Mouse (Mus musculus) heart, embryonic 11.5 days (tissue): ENCODE results near the gene Fbxl18. TPM values are rescaled to one million over a fixed set of nuclear protein-coding genes. Genes with fewer than 3 reads are reported as not detected.

Experiments used
- ATAC-seq: fragments of 200-750 bp; cut with Nextera tagmentation; replicated peaks from 2 replicates; pipeline ENCODE4 v1.8.0; 2017; ENCODE audit warnings: moderate library complexity; ENCODE audit not compliant: insufficient number of reproducible peaks, low FRiP score, low TSS enrichment
- H3K27ac ChIP-seq: fragments of 300-500 bp; sonication (generic); 2 replicates; pipeline ENCODE4 v1.5.1; 2014; ENCODE audit warnings: mild to moderate bottlenecking, low read depth, low read length
- H3K27me3 ChIP-seq: fragments of 300-500 bp; sonication (generic); 2 replicates; pipeline ENCODE4 v1.6.1; 2014; ENCODE audit warnings: mild to moderate bottlenecking, low read length, mixed read lengths; ENCODE audit not compliant: control insufficient read depth, insufficient read depth
- H3K36me3 ChIP-seq: fragments of 300-500 bp; sonication (generic); 2 replicates; pipeline ENCODE4 v1.6.1; 2014; ENCODE audit warnings: mild to moderate bottlenecking, low read length, moderate library complexity, mixed read lengths; ENCODE audit not compliant: control insufficient read depth, insufficient read depth
- H3K4me1 ChIP-seq: fragments of 300-500 bp; sonication (generic); 2 replicates; pipeline ENCODE4 v1.6.1; 2014; ENCODE audit warnings: low read length; ENCODE audit not compliant: control insufficient read depth, insufficient read depth
- H3K4me2 ChIP-seq: fragments of 300-500 bp; sonication (generic); 2 replicates; pipeline ENCODE4 v1.6.1; 2014; ENCODE audit warnings: mild to moderate bottlenecking, moderate library complexity
- H3K4me3 ChIP-seq: fragments of 300-500 bp; sonication (generic); 2 replicates; pipeline ENCODE4 v1.5.1; 2014; ENCODE audit warnings: low read depth, low read length
- H3K9ac ChIP-seq: fragments of 300-500 bp; sonication (generic); 2 replicates; pipeline ENCODE4 v1.6.1; 2014; ENCODE audit warnings: mild to moderate bottlenecking, low read depth, low read length, moderate library complexity
- H3K9me3 ChIP-seq: fragments of 300-500 bp; sonication (generic); replicated peaks from 2 replicates; pipeline ENCODE4 v1.6.1; 2016; ENCODE audit warnings: low read length; ENCODE audit not compliant: control insufficient read depth
- WGBS: fragments of 180-500 bp; shearing (Covaris S2); extraction: QIAGEN DNeasy Blood & Tissue Kit; methylation state at CpG from one replicate; pipeline ENCODE4 v1.1.7; 2014; ENCODE audit not compliant: insufficient replicate concordance; 5-methylcytosine and 5-hydroxymethylcytosine counted together
- polyA plus RNA-seq: library from polyadenylated mRNA; unstranded; fragments of >200 nt; fragmentation: Nextera tagmentation; extraction: Ambion mirVana; gene quantifications from 2 replicates; pipeline ENCODE4 v1.2.1, GENCODE M21; 2014

Gene Fbxl18
- polyA plus RNA-seq, 1 experiment from 2014 or later, result 8.0 TPM

DNA sequence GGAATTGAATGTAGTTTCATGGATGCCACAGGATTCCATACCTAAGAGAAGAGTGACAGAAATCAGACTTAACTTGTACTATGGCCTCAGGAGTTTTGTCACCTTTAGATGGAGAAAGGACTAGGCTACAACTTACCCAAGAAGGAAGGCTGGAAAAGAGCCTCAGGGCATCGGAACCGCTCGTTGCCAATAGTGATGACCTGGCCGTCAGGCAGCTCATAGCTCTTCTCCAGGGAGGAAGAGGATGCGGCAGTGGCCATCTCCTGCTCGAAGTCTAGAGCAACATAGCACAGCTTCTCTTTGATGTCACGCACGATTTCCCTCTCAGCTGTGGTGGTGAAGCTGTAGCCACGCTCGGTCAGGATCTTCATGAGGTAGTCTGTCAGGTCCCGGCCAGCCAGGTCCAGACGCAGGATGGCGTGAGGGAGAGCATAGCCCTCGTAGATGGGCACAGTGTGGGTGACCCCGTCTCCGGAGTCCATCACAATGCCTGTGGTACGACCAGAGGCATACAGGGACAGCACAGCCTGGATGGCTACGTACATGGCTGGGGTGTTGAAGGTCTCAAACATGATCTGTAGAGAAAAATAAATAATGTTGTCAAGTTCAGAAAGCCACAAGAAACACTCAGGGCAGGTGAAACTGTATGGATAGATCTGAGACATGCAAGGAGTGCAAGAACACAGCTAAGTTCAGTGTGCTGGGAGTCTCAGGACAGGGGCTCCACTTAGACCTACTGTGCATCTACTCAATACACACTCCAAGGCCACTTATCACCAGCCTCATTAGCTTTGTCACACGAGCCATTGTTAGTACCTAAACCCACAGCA is 9.2 kb upstream of the Fbxl18 start:
- H3K4me3 ChIP-seq, result peak overlapping the region; percentile 99
- H3K9me3 ChIP-seq, result no peaks in the 10 kb centered on the region
- H3K27ac ChIP-seq, result peak overlapping the region; percentile 100
- ATAC-seq, result no peak
- WGBS, result 70% methylated on average over 19 of the region's 19 CpGs
- H3K36me3 ChIP-seq, result peaks cover 32% of the 10 kb centered on the region
- H3K4me2 ChIP-seq, result peak overlapping the region; percentile 85
- peaks cover 34% of the 10 kb centered on the region for H3K4me1 ChIP-seq
- H3K9ac ChIP-seq, result peak overlapping the region; percentile 99
- H3K27me3 ChIP-seq, result no peaks in the 10 kb centered on the region

DNA sequence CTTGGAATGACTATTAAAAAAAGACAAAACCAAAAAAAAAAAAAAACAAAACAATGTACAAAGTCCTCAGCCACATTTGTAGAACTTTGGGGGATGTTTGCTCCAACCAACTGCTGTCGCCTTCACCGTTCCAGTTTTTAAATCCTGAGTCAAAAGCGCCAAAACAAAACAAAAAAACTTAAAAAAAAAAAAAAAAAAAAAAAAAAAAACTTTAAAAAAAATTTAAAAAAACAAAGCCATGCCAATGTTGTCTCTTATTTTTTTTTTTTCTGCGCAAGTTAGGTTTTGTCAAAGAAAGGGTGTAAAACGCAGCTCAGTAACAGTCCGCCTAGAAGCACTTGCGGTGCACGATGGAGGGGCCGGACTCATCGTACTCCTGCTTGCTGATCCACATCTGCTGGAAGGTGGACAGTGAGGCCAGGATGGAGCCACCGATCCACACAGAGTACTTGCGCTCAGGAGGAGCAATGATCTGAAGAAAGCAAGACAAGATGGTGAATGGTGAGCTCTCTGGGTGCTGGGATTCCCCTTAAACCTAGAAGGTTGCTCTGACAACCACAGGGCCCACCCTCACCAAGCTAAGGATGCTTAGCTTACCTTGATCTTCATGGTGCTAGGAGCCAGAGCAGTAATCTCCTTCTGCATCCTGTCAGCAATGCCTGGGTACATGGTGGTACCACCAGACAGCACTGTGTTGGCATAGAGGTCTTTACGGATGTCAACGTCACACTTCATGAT is 8.4 kb upstream of the Fbxl18 start:
- peak overlapping the region; percentile 99 for H3K4me3 ChIP-seq
- peak overlapping the region; percentile 99 for H3K9ac ChIP-seq
- H3K4me1 ChIP-seq, result peaks cover 26% of the 10 kb centered on the region
- no peaks in the 10 kb centered on the region for H3K9me3 ChIP-seq
- peak overlapping the region; percentile 100 for H3K27ac ChIP-seq
- H3K4me2 ChIP-seq, result peak overlapping the region; percentile 85
- H3K36me3 ChIP-seq, result peaks cover 33% of the 10 kb centered on the region
- ATAC-seq, result no peak
- no peaks in the 10 kb centered on the region for H3K27me3 ChIP-seq
- WGBS, result 81% methylated on average over 14 of the region's 14 CpGs

DNA sequence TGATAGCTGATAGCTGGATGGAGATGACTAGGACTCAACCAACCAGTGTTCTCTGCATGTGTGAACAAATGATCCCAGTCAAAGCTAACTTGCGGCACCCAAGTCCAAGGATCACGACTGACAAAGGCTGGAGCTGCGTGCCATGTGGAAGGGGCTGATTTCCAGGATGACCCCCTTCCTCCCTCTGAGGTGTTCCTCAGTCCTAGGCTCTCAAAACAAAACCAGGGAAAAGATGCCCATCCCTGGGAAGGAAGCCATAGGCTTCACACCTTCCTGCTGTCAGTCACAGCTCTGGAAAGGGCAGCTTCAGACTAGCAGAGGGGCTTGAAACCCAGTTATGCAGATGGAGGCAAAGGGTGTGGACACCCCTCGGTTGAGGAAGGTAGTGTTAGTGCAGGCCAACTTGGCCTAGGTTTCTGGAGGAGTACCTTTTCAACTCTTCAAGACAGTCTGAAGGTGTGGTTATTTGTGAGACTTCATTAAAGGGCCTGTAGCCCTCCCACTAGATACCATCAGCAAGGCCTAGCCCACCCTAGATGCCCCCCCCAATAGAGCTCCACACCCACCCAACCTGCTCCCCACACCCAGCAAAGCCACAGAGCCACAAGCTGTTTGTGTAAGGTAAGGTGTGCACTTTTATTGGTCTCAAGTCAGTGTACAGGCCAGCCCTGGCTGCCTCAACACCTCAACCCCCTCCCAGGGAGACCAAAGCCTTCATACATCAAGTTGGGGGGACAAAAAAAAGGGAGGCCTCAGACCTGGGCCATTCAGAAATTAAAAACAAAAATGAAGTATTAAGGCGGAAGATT is 7.5 kb upstream of the Fbxl18 start:
- peaks cover 33% of the 10 kb centered on the region for H3K36me3 ChIP-seq
- H3K4me1 ChIP-seq, result peaks cover 17% of the 10 kb centered on the region
- no peaks in the 10 kb centered on the region for H3K9me3 ChIP-seq
- no peaks in the 10 kb centered on the region for H3K27me3 ChIP-seq
- WGBS, result 50% methylated on average over 5 of the region's 5 CpGs
- peak overlapping the region; percentile 69 for H3K27ac ChIP-seq
- H3K9ac ChIP-seq, result peak overlapping the region; percentile 44; the same call in 1 of the 2 replicates
- 0 out of 2 replicates have a peak overlapping the region, but pooled peaks have one; percentile 8 for H3K4me2 ChIP-seq
- peak overlapping the region; percentile 15; the same call in 1 of the 2 replicates for H3K4me3 ChIP-seq
- ATAC-seq, result no peak

DNA sequence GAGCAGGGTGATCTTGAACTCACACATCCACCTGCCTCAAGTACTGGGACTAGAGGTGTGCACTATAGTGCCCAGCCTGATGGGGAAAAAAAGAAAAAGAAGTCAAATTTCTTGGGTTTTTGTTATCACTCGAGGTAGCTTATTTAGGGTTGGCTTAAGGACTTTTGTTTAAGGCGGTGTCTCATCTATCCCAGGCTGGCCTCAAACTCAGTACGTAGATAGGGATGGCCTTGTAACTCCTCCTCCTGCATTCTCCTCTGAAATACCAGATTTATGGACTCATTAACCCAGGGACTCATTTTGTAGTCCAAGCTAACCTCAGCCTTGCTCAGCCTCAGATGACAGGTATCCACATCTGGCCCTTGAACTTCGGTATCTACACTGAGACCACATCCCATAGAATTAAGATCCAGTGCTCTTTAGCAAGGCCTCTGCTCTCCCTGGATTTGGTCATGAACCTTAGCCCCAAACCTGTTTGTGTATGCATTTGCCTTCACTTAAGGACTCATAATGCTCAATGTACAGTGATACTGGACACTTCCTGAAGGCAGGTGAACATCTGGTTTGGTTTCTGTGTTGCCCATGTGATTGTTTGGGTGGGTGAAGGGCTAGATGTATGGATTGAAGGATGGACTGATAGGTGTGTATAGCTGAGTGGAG is 6.8 kb upstream of the Fbxl18 start:
- peak overlapping the region; percentile 69; the same call in 1 of the 2 replicates for H3K27ac ChIP-seq
- no peak for ATAC-seq
- H3K9ac ChIP-seq, result no peak overlapping the region; the same call in 1 of the 2 replicates
- H3K4me1 ChIP-seq, result peaks cover 10% of the 10 kb centered on the region
- no peak overlapping the region for H3K4me2 ChIP-seq
- WGBS, result 60% methylated on average over 4 of the region's 4 CpGs
- H3K36me3 ChIP-seq, result peaks cover 33% of the 10 kb centered on the region
- no peaks in the 10 kb centered on the region for H3K9me3 ChIP-seq
- no peak overlapping the region for H3K4me3 ChIP-seq
- no peaks in the 10 kb centered on the region for H3K27me3 ChIP-seq

DNA sequence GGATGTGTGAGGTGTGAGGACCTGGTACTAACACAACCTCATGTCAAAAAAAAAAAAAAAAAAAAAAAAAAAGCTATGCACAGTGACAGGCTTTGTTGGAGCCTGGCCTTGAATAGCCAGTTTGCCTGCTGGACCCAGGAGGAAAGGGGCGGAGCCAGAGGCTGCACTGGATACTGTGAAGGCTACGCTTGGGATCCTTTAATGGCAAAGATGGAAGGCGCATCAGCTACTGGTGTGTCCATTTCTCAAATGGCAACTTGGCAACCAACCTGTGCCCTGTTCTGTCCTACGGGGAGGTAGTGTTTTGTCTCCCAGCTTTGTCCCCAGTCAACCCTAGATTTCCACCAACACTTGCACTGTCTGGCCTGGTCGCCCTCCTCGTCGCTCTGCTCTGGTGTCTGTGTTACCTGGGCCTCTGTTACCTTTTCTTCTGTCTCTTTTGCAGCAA is 6.2 kb upstream of the Fbxl18 start:
- no peaks in the 10 kb centered on the region for H3K27me3 ChIP-seq
- H3K36me3 ChIP-seq, result peaks cover 33% of the 10 kb centered on the region
- no peak for ATAC-seq
- H3K27ac ChIP-seq, result peak overlapping the region; percentile 7; the same call in 1 of the 2 replicates
- 82% methylated on average over 7 of the region's 7 CpGs for WGBS
- H3K9ac ChIP-seq, result no peak overlapping the region
- H3K4me3 ChIP-seq, result no peak overlapping the region
- peaks cover 9% of the 10 kb centered on the region for H3K4me1 ChIP-seq
- no peaks in the 10 kb centered on the region for H3K9me3 ChIP-seq
- H3K4me2 ChIP-seq, result no peak overlapping the region

DNA sequence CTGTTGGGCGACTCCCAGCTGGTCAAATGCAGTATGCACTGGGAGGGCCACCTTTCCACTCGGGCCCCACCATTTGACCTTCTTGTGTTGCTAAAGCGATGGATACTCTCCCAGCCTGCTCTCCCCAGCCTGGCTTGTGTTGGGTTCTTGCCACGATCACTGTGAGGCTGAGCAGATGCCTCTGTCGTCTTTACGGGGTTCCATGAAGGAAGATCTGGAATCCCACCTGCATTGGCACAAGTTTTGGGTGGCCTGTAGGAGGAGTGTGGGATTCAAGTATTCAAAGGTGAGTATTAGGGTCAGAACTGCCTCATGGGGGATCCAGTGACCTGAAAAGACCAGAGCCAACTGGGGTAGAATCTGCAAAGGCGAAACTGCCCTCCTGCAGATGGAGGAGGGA is 5.4 kb upstream of the Fbxl18 start:
- no peak overlapping the region for H3K4me3 ChIP-seq
- H3K27ac ChIP-seq, result no peak overlapping the region
- H3K9ac ChIP-seq, result no peak overlapping the region
- peaks cover 33% of the 10 kb centered on the region for H3K36me3 ChIP-seq
- H3K9me3 ChIP-seq, result no peaks in the 10 kb centered on the region
- peaks cover 11% of the 10 kb centered on the region for H3K4me1 ChIP-seq
- WGBS, result 80% methylated on average over 7 of the region's 7 CpGs
- H3K27me3 ChIP-seq, result no peaks in the 10 kb centered on the region
- no peak overlapping the region for H3K4me2 ChIP-seq
- no peak for ATAC-seq

DNA sequence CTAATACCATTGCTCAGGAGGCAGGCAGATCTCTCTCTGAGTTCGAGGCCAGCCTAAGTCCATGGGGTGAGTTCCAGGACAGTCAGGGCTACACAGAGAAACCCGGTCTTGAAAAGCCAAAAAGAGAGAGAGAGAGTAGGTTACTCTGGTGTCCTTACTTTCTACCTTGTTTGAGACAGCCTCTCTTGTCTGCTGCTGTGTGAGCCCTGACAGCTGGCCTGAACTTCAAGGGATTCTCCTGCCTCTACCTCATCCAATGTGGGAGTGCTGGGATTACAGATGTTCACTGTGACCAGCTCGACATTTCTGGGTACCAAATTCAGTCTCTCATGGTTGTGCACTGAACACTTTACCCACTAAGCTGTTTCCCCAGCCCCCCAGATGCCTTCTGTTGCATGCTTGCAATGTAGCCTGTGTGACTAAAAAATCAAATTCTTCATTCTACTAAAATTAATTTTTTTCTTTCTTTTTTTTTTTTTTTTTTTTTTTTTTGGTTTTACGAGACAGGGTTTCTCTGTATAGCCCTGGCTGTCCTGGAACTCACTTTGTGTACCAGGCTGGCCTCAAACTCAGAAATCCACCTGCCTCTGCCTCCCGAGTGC is 4.8 kb upstream of the Fbxl18 start:
- 75% methylated on average over 5 of the region's 5 CpGs for WGBS
- Histone ChIP-seq H3K36me3 (peaks cover 28% of the 10 kb centered on the region), H3K4me1 (peaks cover 11% of the 10 kb centered on the region), H3K4me3 (no peak overlapping the region), H3K9me3 (no peaks in the 10 kb centered on the region), H3K4me2 (no peak overlapping the region), H3K27ac (no peak overlapping the region), H3K9ac (no peak overlapping the region), H3K27me3 (no peaks in the 10 kb centered on the region)
- no peak for ATAC-seq
